Mouse (Mus musculus) cerebellum, adult (tissue): ENCODE measurements around the gene H2-Ob.
A peak's percentile ranks its signal among the peaks of the same experiment; 100 is the strongest.

Experiments
- ATAC-seq: cut with Nextera tagmentation; 2 replicates; pipeline ENCODE4 v1.9.2; 2017; ENCODE audit warnings: mild to moderate bottlenecking, moderate library complexity, mixed read lengths; ENCODE audit not compliant: insufficient number of reproducible peaks, low FRiP score, low TSS enrichment

The H2-Ob gene

GRCm38 (mm10) chr17:34238706-34239105, at the start of gene H2-Ob:
Gene H2-Ob, plus strand, starts transcription at chr17:34238903.
- ATAC-seq = no peak

- ATAC-seq = no peak
These were observed 49.7 kb upstream of the H2-Ob start for GRCm38 (mm10) chr17:34188986-34189385.

- no peak for ATAC-seq
These were observed 45.9 kb upstream of the H2-Ob start for GRCm38 (mm10) chr17:34192852-34193251.

- ATAC-seq = no peak
These were observed 45.2 kb upstream of the H2-Ob start for GRCm38 (mm10) chr17:34193468-34193867.

GRCm38 (mm10) chr17:34194723-34195122, 44.0 kb upstream of the H2-Ob start:
- ATAC-seq = no peak

GRCm38 (mm10) chr17:34196491-34196890, 42.2 kb upstream of the H2-Ob start:
- ATAC-seq = no peak

- peak; percentile 49; the same call in 1 of the 2 replicates for ATAC-seq
These were observed 41.5 kb upstream of the H2-Ob start, which contains the start of gene Psmb8 for GRCm38 (mm10) chr17:34196941-34197894. Gene Psmb8, plus strand, starts transcription at chr17:34197721.

- ATAC-seq = no peak
These were observed 40.7 kb upstream of the H2-Ob start for GRCm38 (mm10) chr17:34197904-34198520.

- ATAC-seq = no peak
These were observed 40.2 kb upstream of the H2-Ob start for GRCm38 (mm10) chr17:34198521-34198912.

- ATAC-seq = no peak
These were observed 39.6 kb upstream of the H2-Ob start for GRCm38 (mm10) chr17:34199050-34199619.

GRCm38 (mm10) chr17:34200047-34200446, 38.7 kb upstream of the H2-Ob start:
- no peak for ATAC-seq

GRCm38 (mm10) chr17:34200772-34201505, 37.8 kb upstream of the H2-Ob start:
- no peak for ATAC-seq

- no peak for ATAC-seq
These were observed 37.1 kb upstream of the H2-Ob start for GRCm38 (mm10) chr17:34201506-34202055.

GRCm38 (mm10) chr17:34202760-34203442, 35.8 kb upstream of the H2-Ob start:
- no peak for ATAC-seq

- no peak for ATAC-seq
These were observed 35.3 kb upstream of the H2-Ob start, which contains the start of gene Tap2 for GRCm38 (mm10) chr17:34203444-34203843. Gene Tap2, plus strand, starts transcription at chr17:34203527.

- ATAC-seq = peak; percentile 54; the same call in 1 of the 2 replicates
These were observed 34.2 kb upstream of the H2-Ob start for GRCm38 (mm10) chr17:34204303-34205010.

GRCm38 (mm10) chr17:34205021-34205745, 33.5 kb upstream of the H2-Ob start:
- peak; percentile 45; the same call in 1 of the 2 replicates for ATAC-seq

GRCm38 (mm10) chr17:34205746-34206176, 32.9 kb upstream of the H2-Ob start:
- 0 out of 2 replicates have a peak, but pooled peaks have one; percentile 10 for ATAC-seq
